Mouse (Mus musculus): ENCODE measurements around the gene Hip1r. TPM values are rescaled to one million over a fixed set of nuclear protein-coding genes. Genes with fewer than 3 reads are reported as not detected.

Gene Hip1r
- polyA plus RNA-seq, 1 experiment from 2014 or later: 8.4 TPM

DNA sequence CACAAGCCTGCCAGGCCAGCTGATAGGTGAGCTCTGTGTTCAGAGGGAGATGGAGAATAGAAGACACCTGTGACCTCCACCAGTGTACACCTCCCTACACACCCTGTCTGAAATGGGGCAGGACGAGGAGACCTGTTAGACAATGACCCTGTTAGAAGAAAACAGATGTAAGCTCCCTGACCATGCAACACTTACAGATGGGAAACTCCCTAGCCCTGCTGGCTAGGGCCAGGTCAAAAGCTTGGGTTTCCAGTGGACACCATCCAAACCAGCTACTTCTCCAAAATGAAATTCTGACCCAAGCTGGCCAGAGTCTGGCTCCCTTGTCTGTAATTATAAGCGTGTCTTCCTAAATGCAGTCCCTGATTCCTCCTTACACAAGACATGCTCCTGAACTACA is 42.3 kb downstream of the Hip1r start:
- WGBS: 80% methylated on average over 2 of the region's 2 CpGs
- DNase-seq (ENCODE audit: low spot score): no peak
- Histone ChIP-seq H3K27ac (peak overlapping the region; percentile 59), H3K4me1 (peaks cover 98% of the 10 kb centered on the region), H3K4me3 (no peak overlapping the region), H3K36me3 (peaks cover under 1% of the 10 kb centered on the region; the same call in 1 of the 2 replicates), H3K27me3 (ENCODE audit: insufficient read depth, poor library complexity, severe bottlenecking) (no peaks in the 10 kb centered on the region), H3K9me3 (no peaks in the 10 kb centered on the region)

DNA sequence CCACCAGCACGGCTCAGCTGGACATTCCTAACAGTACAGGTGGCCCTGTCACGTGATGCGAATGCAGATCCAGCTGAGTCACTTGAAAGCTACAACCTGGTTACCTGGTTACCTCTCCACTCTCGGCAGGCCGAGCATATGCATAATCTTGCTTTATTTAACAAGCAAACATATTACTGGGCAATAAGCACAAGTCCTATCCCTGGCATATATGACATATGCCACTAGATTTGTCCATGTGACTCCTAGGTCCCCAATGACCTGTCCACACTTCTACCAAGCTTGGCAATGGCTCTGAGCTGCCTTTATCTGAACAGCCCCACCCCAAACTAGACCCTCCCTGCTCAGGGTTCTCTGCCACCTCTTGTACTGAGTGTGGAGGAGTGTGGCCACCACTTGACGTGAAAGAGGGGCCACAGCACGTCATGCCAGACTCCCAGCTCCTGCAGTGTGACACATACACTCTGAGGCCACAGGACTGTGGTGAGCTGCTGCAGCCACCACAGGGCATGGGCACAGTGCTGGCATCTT is 42.9 kb downstream of the Hip1r start:
- H3K4me1 ChIP-seq: peaks cover 96% of the 10 kb centered on the region
- DNase-seq (ENCODE audit: low spot score): no peak
- H3K9me3 ChIP-seq: no peaks in the 10 kb centered on the region
- H3K4me3 ChIP-seq: no peak overlapping the region
- no peaks in the 10 kb centered on the region for H3K27me3 ChIP-seq (ENCODE audit: insufficient read depth, poor library complexity, severe bottlenecking)
- 78% methylated on average over 7 of the region's 7 CpGs for WGBS
- peaks cover 5% of the 10 kb centered on the region for H3K36me3 ChIP-seq
- H3K27ac ChIP-seq: peak overlapping the region; percentile 59

DNA sequence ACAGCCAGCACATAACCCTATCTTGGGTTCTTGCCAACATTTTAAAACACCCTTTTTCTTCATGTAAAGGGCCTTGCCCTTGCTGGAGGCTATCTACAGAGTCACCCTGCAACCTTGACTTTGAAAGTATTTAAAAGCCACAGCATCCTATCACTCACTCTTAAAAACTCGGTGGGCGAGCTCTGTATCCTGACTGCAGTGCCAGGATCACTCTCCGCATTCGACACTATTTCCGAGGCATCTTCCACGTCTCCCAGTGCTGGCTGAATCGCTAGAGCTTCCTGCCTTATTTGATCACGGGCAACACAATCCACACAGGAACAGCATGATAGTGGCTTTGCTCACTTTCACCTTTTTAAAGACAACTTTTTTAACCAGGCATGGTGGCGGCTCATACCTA is 44.5 kb downstream of the Hip1r start:
- Histone ChIP-seq H3K27ac (peak overlapping the region; percentile 59), H3K36me3 (peaks cover 15% of the 10 kb centered on the region), H3K27me3 (ENCODE audit: insufficient read depth, poor library complexity, severe bottlenecking) (no peaks in the 10 kb centered on the region), H3K9me3 (no peaks in the 10 kb centered on the region), H3K4me1 (peaks cover 96% of the 10 kb centered on the region), H3K4me3 (0 out of 2 replicates have a peak overlapping the region, but pooled peaks have one; percentile 5)
- 59% methylated on average over 9 of the region's 9 CpGs for WGBS
- DNase-seq (ENCODE audit: low spot score): no peak

DNA sequence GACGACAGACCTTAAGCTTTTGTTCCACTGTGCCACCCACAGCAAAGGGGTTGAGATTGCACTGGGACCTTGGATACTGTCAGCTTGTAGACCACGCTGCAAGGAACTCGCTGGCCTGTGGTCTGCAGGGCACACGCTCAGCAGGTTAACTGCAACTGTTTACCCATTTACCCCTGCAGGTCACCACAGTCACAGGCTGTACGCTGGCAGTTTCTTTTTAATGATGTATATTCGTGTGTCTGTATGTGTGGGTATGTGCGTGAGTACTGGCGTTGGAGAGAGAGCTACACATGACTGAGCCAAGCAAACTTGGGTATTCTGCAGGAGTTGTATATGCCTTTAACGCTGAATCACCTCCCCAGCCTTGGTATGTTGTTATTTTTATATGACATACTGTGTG is 45.2 kb downstream of the Hip1r start:
- no peak for DNase-seq (ENCODE audit: low spot score)
- Histone ChIP-seq H3K27me3 (ENCODE audit: insufficient read depth, poor library complexity, severe bottlenecking) (no peaks in the 10 kb centered on the region), H3K4me1 (peaks cover 96% of the 10 kb centered on the region), H3K9me3 (no peaks in the 10 kb centered on the region), H3K36me3 (peaks cover 15% of the 10 kb centered on the region), H3K4me3 (no peak overlapping the region), H3K27ac (peak overlapping the region; percentile 69)
- WGBS: 82% methylated on average over 9 of the region's 9 CpGs

DNA sequence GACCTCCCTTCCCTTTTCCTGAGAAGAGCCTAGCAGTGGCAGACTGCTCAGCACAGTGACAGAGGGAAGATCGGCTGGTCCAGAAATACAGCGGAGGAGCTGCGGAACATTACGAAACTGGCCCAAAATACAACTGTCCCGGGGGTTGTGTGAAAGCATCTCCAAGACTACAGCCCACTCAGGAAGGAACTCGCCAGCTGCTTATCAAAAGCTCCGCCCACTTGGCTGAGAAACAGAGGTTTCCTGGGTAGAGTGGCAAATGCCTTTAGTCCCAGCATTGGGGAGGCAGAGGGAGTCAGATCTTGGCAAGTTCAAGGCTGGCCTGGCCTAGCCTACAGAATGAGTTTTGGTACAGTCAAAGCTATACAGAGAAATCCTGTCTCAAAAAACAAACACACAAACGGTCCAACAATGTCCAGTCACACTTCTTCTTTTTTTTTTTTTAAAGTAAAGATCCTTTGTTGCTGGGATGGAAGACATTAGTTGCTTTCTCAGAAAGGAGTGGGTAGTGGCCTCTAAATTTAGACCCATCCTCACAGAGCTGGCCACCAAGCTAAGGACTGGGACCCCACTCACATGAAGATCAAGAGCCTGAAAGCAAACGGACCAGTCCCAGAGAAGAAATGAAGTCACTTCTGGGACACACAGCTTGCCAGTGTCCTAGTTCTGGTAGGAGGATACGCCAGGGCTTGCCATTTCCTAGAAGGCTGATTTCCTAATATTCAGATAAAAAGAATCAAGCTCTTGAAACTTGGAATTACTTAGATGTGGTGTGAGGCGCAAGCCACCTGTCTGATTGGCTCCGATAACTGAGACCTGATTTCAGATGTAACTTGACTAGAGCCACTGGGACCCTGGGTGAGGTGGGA is 46.2 kb downstream of the Hip1r start:
- H3K27me3 ChIP-seq (ENCODE audit: insufficient read depth, poor library complexity, severe bottlenecking): no peaks in the 10 kb centered on the region
- peaks cover 96% of the 10 kb centered on the region for H3K4me1 ChIP-seq
- DNase-seq (ENCODE audit: low spot score): no peak
- 45% methylated on average over 12 of the region's 12 CpGs for WGBS
- H3K4me3 ChIP-seq: 0 out of 2 replicates have a peak overlapping the region, but pooled peaks have one; percentile 12
- H3K27ac ChIP-seq: peak overlapping the region; percentile 69
- peaks cover 15% of the 10 kb centered on the region for H3K36me3 ChIP-seq
- no peaks in the 10 kb centered on the region for H3K9me3 ChIP-seq

DNA sequence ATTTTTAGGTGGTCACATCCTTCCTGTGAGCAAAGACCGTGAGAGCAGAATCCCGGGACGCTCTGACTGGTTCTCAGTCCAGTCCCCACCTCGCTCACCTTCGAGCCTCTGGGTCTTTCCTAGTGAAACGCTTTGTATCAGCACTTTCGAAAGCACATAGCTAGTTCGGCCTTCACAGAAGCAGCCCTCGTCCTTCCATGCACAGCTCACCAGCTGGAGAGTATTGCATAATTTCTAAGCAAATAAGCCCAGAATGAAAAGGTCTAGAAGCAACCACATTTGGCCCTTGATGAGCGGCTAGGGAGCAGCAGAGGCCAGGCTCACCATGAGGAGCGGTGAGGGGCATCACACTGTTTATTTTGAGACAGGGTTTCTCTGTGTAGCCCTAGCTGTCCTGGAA is 47.7 kb downstream of the Hip1r start:
- DNase-seq (ENCODE audit: low spot score): no peak
- H3K27me3 ChIP-seq (ENCODE audit: insufficient read depth, poor library complexity, severe bottlenecking): no peaks in the 10 kb centered on the region
- peaks cover 97% of the 10 kb centered on the region for H3K4me1 ChIP-seq
- WGBS: 91% methylated on average over 11 of the region's 11 CpGs
- H3K4me3 ChIP-seq: no peak overlapping the region
- H3K9me3 ChIP-seq: no peaks in the 10 kb centered on the region
- peaks cover 19% of the 10 kb centered on the region for H3K36me3 ChIP-seq
- H3K27ac ChIP-seq: no peak overlapping the region

DNA sequence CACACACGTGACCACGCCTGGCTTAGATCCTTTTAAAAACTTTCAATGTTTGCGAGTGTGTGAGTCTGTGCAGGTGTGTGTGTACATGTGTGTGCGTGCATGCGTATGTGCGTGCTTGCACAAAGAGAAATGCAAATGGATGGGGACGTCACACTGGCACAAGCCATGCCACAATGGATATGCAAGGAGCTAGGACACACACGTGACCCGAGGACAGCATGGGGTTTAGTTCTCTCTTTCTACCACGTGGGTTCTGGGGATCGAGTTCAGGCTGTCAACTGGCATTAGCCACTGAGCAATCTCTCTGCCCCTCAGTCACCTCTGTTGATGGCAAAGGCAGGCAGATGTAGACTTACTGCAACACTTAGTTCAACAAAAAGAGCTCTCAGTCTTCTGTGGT is 48.3 kb downstream of the Hip1r start:
- WGBS: 85% methylated on average over 11 of the region's 11 CpGs
- peaks cover 97% of the 10 kb centered on the region for H3K4me1 ChIP-seq
- H3K36me3 ChIP-seq: peaks cover 23% of the 10 kb centered on the region

DNA sequence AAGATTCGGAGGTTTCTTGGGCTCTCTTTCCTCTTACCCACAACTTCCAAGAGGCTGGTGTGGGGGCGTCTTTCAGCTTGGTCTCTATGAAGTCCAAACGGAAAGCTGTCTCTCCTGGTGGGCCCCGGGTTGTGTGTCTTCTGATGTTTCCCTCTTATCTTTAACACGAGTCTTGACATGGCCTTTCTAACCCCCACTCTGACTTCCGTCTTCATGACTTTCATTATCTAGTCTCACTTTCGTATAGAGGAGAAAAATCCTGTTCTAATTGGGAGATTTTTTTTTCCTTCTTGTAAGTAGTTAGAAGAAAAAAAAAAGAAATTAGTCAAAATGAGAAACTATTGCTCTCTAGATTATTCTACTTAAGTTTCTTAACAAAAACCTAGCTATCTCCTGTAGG is 48.9 kb downstream of the Hip1r start:
- Histone ChIP-seq H3K4me1 (peaks cover 97% of the 10 kb centered on the region), H3K27me3 (ENCODE audit: insufficient read depth, poor library complexity, severe bottlenecking) (no peaks in the 10 kb centered on the region), H3K4me3 (no peak overlapping the region), H3K27ac (peak overlapping the region; percentile 72), H3K36me3 (peaks cover 28% of the 10 kb centered on the region), H3K9me3 (no peaks in the 10 kb centered on the region)
- DNase-seq (ENCODE audit: low spot score): no peak
- 31% methylated on average over 7 of the region's 7 CpGs for WGBS

More for the DNA sequence above, 48.3 kb downstream of the Hip1r start:
- no peak for DNase-seq (ENCODE audit: low spot score)
- H3K27me3 ChIP-seq (ENCODE audit: insufficient read depth, poor library complexity, severe bottlenecking): no peaks in the 10 kb centered on the region
- no peak overlapping the region for H3K4me3 ChIP-seq
- no peaks in the 10 kb centered on the region for H3K9me3 ChIP-seq
- H3K27ac ChIP-seq: no peak overlapping the region

DNA sequence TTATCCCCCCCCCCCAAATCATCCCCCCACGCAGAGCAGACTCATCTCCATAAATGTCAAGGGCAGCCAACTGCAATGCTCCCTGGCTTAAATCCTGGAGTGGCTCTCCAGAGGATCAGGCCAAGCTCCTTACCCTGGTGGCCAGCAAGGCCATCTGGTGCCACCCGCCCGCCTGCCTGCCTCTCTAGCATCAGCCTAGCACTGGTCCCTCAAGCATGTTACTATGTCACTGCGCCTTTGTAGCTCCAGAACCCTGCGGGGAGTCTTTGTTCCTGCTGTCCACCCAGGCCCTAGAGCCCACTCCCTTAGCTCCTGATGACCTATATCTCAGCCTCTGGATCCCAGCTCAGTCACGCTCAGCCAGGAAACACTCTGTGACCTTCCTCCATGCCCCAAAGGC is 51.2 kb downstream of the Hip1r start:
- WGBS: 71% methylated on average over 6 of the region's 6 CpGs
- H3K27ac ChIP-seq: peak overlapping the region; percentile 78
- H3K4me1 ChIP-seq: peaks cover 97% of the 10 kb centered on the region
- no peak for DNase-seq (ENCODE audit: low spot score)
- H3K27me3 ChIP-seq (ENCODE audit: insufficient read depth, poor library complexity, severe bottlenecking): no peaks in the 10 kb centered on the region
- H3K36me3 ChIP-seq: peaks cover 33% of the 10 kb centered on the region
- no peak overlapping the region for H3K4me3 ChIP-seq
- no peaks in the 10 kb centered on the region for H3K9me3 ChIP-seq

DNA sequence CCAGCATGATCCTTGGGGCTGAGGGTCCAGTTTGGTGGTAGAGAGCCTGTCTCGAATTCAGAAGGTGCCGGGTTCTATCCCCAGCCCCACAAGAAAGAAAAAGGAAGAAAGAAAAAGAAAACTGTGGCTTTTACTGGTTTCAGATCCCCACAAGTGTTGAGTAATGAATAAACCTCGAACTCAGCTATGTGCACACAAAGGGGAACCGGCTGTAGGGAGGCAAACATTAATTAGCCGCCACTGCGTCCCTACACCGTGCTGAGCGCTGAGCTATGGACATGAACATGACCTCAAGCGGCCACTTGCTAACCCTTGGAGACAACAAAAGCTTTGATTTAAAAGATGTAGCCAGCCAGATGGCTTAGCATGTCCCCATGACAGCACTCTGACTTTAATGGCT is 51.7 kb downstream of the Hip1r start:
- no peak for DNase-seq (ENCODE audit: low spot score)
- H3K9me3 ChIP-seq: no peaks in the 10 kb centered on the region
- no peaks in the 10 kb centered on the region for H3K27me3 ChIP-seq (ENCODE audit: insufficient read depth, poor library complexity, severe bottlenecking)
- H3K4me1 ChIP-seq: peaks cover 97% of the 10 kb centered on the region
- peak overlapping the region; percentile 78 for H3K27ac ChIP-seq
- 87% methylated on average over 9 of the region's 9 CpGs for WGBS
- H3K36me3 ChIP-seq: peaks cover 33% of the 10 kb centered on the region
- H3K4me3 ChIP-seq: no peak overlapping the region

DNA sequence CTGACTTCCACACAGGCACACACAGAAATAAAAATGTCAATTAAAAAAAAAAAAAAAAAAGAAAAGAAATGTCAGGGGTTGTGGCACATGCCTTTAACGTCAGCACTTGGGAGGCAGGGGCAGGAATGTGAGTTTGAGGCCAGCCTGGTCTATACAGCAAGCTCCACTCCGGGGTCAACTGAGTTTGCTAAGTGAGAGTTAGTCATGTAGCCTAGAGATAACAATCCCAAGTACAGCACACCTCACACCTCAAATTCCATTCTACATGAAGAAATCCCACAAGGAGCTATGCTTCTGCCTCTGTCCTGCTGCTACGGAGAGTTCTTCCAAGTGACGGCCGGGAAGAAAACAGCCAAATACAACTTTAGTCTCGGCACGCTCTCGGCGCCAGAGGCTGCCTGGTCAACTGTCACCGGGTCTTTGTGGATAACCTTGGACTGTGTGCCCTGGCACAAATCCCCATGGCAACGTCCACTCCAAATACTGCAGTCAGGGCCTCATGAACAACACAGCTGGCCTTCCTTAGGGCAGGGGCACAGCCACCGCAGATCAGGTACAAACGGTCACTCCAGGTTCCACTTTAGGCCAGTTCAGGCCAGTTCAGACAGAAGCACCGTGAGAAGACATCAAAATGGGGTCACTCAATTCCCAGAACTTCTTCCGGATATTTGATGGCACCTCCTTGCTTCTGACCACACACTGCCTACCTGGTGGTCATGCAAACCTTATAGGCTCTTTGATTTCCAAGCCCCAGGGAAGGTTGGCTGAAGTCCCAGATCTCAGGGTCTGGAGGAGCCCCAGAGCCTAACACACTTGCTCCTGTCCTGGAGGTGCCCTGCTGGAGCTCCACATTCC is 52.4 kb downstream of the Hip1r start:
- WGBS: 70% methylated on average over 15 of the region's 15 CpGs
- peak overlapping the region; percentile 78 for H3K27ac ChIP-seq

DNA sequence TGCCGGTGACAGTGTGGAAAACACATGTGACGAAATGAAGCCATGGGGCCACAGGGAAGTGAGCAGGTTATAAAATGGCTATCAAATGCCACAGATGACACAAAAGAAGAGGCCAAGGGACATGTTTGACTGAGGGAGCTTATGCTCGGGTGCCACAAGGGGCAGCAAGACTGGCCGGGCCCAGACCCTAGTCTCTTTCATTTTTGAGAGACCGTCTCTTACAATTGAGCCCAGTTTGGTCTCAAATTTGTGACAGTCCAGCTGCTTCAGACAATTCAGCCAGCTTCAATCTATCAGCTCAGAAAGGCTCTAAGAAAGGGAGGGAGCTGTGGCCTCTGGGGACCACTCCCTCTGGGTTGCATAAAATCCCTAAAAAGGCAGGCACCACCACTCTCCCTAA is 53.1 kb downstream of the Hip1r start:
- DNase-seq (ENCODE audit: low spot score): no peak
- Histone ChIP-seq H3K36me3 (peaks cover 25% of the 10 kb centered on the region), H3K9me3 (no peaks in the 10 kb centered on the region), H3K27me3 (ENCODE audit: insufficient read depth, poor library complexity, severe bottlenecking) (no peaks in the 10 kb centered on the region), H3K4me1 (peaks cover 94% of the 10 kb centered on the region), H3K4me3 (peak overlapping the region; percentile 22), H3K27ac (peak overlapping the region; percentile 76)
- WGBS: 85% methylated on average over 5 of the region's 5 CpGs

More for the DNA sequence above, 52.4 kb downstream of the Hip1r start:
- Histone ChIP-seq H3K4me3 (peak overlapping the region; percentile 22), H3K4me1 (peaks cover 95% of the 10 kb centered on the region), H3K9me3 (no peaks in the 10 kb centered on the region), H3K27me3 (ENCODE audit: insufficient read depth, poor library complexity, severe bottlenecking) (no peaks in the 10 kb centered on the region), H3K36me3 (peaks cover 33% of the 10 kb centered on the region)
- DNase-seq (ENCODE audit: low spot score): no peak
